Mouse (Mus musculus) kidney, embryonic 16.5 days (tissue): Measurements from ENCODE around the gene Dapp1. TPM values are rescaled to one million over a fixed set of nuclear protein-coding genes. Genes with fewer than 3 reads are reported as not detected.

ENCODE experiments used
- ATAC-seq: fragments of 200-750 bp; cut with Nextera tagmentation; 2 replicates; pipeline ENCODE4 v1.8.0; 2017; ENCODE audit warnings: moderate TSS enrichment; ENCODE audit not compliant: low FRiP score, low TSS enrichment
- H3K27ac ChIP-seq: fragments of 300-500 bp; sonication (generic); 2 replicates; pipeline ENCODE4 v1.5.1; 2014; ENCODE audit warnings: low read length
- H3K27me3 ChIP-seq: fragments of 300-500 bp; sonication (generic); 2 replicates; pipeline ENCODE4 v1.6.1; 2014; ENCODE audit warnings: low read length, control low read depth, mixed read lengths; ENCODE audit not compliant: insufficient read depth
- H3K36me3 ChIP-seq: fragments of 300-500 bp; sonication (generic); 2 replicates; pipeline ENCODE4 v1.6.1; 2014; ENCODE audit warnings: low read length, control low read depth, mixed read lengths; ENCODE audit not compliant: insufficient read depth
- H3K4me1 ChIP-seq: fragments of 300-500 bp; sonication (generic); 2 replicates; pipeline ENCODE4 v1.6.1; 2014; ENCODE audit warnings: low read length, control low read depth, mixed read lengths; ENCODE audit not compliant: insufficient read depth
- H3K4me2 ChIP-seq: fragments of 300-500 bp; sonication (generic); replicated peaks from 2 replicates; pipeline ENCODE4 v1.6.1; 2014; ENCODE audit warnings: low read depth, low read length
- H3K4me3 ChIP-seq: fragments of 300-500 bp; sonication (generic); 2 replicates; pipeline ENCODE4 v1.5.1; 2014; ENCODE audit warnings: mild to moderate bottlenecking, low read length
- H3K9ac ChIP-seq: fragments of 300-500 bp; sonication (generic); replicated peaks from 2 replicates; pipeline ENCODE4 v1.6.1; 2014; ENCODE audit warnings: low read length
- H3K9me3 ChIP-seq: fragments of 300-500 bp; sonication (generic); 2 replicates; pipeline ENCODE4 v1.6.1; 2016; ENCODE audit warnings: low read length, control low read depth
- WGBS: fragments of 180-500 bp; shearing (Covaris S2); extraction: QIAGEN DNeasy Blood & Tissue Kit; methylation state at CpG from one replicate; pipeline ENCODE4 v1.1.7; 2014; 5-methylcytosine and 5-hydroxymethylcytosine counted together
- polyA plus RNA-seq: library from polyadenylated mRNA; unstranded; fragments of >200 nt; fragmentation: Nextera tagmentation; extraction: Ambion mirVana; gene quantifications from 2 replicates; pipeline ENCODE4 v1.2.1, GENCODE M21; 2015

The Dapp1 gene
- polyA plus RNA-seq, 1 experiment from 2014 or later, result 9.3 TPM

GRCm38 (mm10) chr3:138008152-138008551 lies 26.8 kb upstream of the Dapp1 start:
- no peaks in the 10 kb centered on the region for H3K27me3 ChIP-seq
- ATAC-seq, result no peak
- H3K4me2 ChIP-seq, result no peak overlapping the region
- no peak overlapping the region for H3K9ac ChIP-seq
- WGBS, result 62% methylated on average over 6 of the region's 6 CpGs
- no peak overlapping the region for H3K4me3 ChIP-seq
- H3K4me1 ChIP-seq, result 0 out of 2 replicates have a peak, but pooled peaks cover 4% of the 10 kb centered on the region
- no peaks in the 10 kb centered on the region for H3K36me3 ChIP-seq
- H3K27ac ChIP-seq, result no peak overlapping the region
- H3K9me3 ChIP-seq, result peaks cover 5% of the 10 kb centered on the region; the same call in 1 of the 2 replicates

- H3K9ac ChIP-seq, result no peak overlapping the region; the same call in 1 of the 2 replicates
Measured at GRCm38 (mm10) chr3:138006896-138007295, 25.6 kb upstream of the Dapp1 start.

GRCm38 (mm10) chr3:138003264-138003663 lies 21.9 kb upstream of the Dapp1 start:
- WGBS, result 78% methylated on average over 7 of the region's 7 CpGs
- H3K9ac ChIP-seq, result no peak overlapping the region
- H3K9me3 ChIP-seq, result peaks cover 5% of the 10 kb centered on the region; the same call in 1 of the 2 replicates
- peaks cover 8% of the 10 kb centered on the region for H3K4me1 ChIP-seq
- no peak for ATAC-seq
- no peaks in the 10 kb centered on the region for H3K36me3 ChIP-seq
- no peak overlapping the region for H3K4me3 ChIP-seq
- H3K27me3 ChIP-seq, result no peaks in the 10 kb centered on the region
- no peak overlapping the region for H3K27ac ChIP-seq
- no peak overlapping the region for H3K4me2 ChIP-seq

More at GRCm38 (mm10) chr3:138006896-138007295, 25.6 kb upstream of the Dapp1 start:
- Histone ChIP-seq H3K27me3 (no peaks in the 10 kb centered on the region), H3K36me3 (no peaks in the 10 kb centered on the region), H3K4me2 (no peak overlapping the region), H3K4me1 (0 out of 2 replicates have a peak, but pooled peaks cover 4% of the 10 kb centered on the region), H3K4me3 (no peak overlapping the region), H3K9me3 (peaks cover 5% of the 10 kb centered on the region; the same call in 1 of the 2 replicates), H3K27ac (peak overlapping the region; percentile 19; the same call in 1 of the 2 replicates)
- WGBS, result 21% methylated on average over 3 of the region's 3 CpGs
- ATAC-seq, result no peak

- no peak for ATAC-seq
- 62% methylated on average over 6 of the region's 6 CpGs for WGBS
- no peaks in the 10 kb centered on the region for H3K36me3 ChIP-seq
Measured at GRCm38 (mm10) chr3:138002545-138002944, 21.2 kb upstream of the Dapp1 start.

GRCm38 (mm10) chr3:138001865-138002264 lies 20.5 kb upstream of the Dapp1 start:
- no peak for ATAC-seq

More at GRCm38 (mm10) chr3:138002545-138002944, 21.2 kb upstream of the Dapp1 start:
- peaks cover 8% of the 10 kb centered on the region for H3K4me1 ChIP-seq
- no peak overlapping the region for H3K9ac ChIP-seq
- H3K27me3 ChIP-seq, result no peaks in the 10 kb centered on the region
- H3K27ac ChIP-seq, result no peak overlapping the region
- peaks cover 5% of the 10 kb centered on the region; the same call in 1 of the 2 replicates for H3K9me3 ChIP-seq
- no peak overlapping the region for H3K4me3 ChIP-seq
- no peak overlapping the region for H3K4me2 ChIP-seq

GRCm38 (mm10) chr3:138000724-138001069 lies 19.4 kb upstream of the Dapp1 start:
- Histone ChIP-seq H3K9me3 (peaks cover 5% of the 10 kb centered on the region; the same call in 1 of the 2 replicates), H3K27me3 (no peaks in the 10 kb centered on the region), H3K36me3 (no peaks in the 10 kb centered on the region), H3K4me2 (no peak overlapping the region), H3K4me1 (peaks cover 4% of the 10 kb centered on the region), H3K9ac (no peak overlapping the region), H3K4me3 (no peak overlapping the region), H3K27ac (no peak overlapping the region)
- WGBS, result 54% methylated on average over 4 of the region's 4 CpGs
- ATAC-seq, result no peak

More at GRCm38 (mm10) chr3:138001865-138002264, 20.5 kb upstream of the Dapp1 start:
- Histone ChIP-seq H3K4me3 (no peak overlapping the region), H3K9ac (no peak overlapping the region), H3K4me2 (no peak overlapping the region), H3K27me3 (no peaks in the 10 kb centered on the region), H3K4me1 (peaks cover 8% of the 10 kb centered on the region), H3K9me3 (peaks cover 5% of the 10 kb centered on the region; the same call in 1 of the 2 replicates), H3K27ac (no peak overlapping the region), H3K36me3 (no peaks in the 10 kb centered on the region)
- WGBS, result 69% methylated on average over 4 of the region's 4 CpGs

DNA sequence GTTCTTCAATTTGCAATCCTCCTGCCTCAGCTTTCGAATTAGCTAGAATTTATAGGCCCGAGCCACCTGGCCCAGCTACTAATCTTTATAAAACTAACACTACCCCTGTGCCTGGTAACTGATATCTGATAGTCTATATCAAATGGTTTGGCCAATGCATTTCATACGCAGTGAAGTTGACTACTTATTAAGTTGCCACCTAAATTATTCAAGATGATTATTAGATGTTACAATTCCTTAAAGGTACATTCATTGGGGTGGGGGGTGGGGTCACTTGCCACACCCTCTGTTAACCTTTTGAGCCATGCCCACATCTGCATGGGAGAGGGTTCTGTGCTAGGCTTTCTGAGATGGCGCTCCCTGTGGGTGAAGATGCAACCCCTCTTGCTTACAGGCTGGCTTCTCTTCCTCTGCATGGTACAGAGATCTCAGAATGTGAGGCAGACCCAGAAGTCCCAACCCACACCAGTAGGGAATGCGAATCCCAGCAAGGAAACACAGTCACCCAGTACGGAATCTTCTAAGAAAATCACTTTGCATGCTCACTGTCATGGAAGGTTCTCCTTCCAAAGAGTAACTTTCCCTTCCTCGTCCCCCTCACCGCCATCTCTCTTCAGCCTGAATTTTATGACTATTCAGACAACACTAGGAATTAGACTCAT lies 18.8 kb upstream of the Dapp1 start:
- Histone ChIP-seq H3K27ac (no peak overlapping the region), H3K27me3 (no peaks in the 10 kb centered on the region), H3K9me3 (peaks cover 2% of the 10 kb centered on the region; the same call in 1 of the 2 replicates), H3K9ac (no peak overlapping the region), H3K4me1 (peaks cover 4% of the 10 kb centered on the region), H3K4me2 (no peak overlapping the region), H3K36me3 (no peaks in the 10 kb centered on the region), H3K4me3 (no peak overlapping the region)
- 84% methylated on average over 8 of the region's 8 CpGs for WGBS
- ATAC-seq, result no peak

DNA sequence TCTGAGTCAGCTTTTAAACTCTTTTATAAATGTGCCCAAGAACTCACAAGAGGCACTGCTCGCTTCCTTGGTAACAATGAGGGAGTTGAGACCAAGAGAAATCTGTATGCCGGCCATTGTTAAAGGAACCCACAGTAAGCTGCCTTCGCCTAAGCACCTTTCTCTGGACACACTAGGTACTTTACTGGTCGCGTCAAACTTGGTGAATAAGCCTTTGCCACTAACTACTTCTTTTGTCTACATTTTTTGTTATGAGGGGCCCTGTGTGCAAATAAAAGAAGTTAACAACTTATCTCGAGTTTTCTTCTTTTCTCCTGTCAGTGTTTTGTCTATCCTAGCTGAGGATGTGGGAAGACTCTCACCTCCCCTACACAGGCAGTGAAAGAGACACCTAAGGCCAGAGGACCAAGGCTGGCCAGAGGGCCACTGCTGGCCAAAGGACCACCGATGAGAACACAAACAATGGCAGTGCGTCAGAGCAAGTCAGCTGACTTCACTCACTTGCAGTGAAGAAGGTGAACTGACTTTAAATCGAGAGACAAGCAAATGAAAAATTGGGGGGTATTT lies 18.0 kb upstream of the Dapp1 start:
- WGBS, result 83% methylated on average over 9 of the region's 9 CpGs
- H3K27ac ChIP-seq, result no peak overlapping the region
- no peaks in the 10 kb centered on the region for H3K27me3 ChIP-seq

GRCm38 (mm10) chr3:137998491-137999223 lies 17.3 kb upstream of the Dapp1 start:
- H3K4me2 ChIP-seq, result no peak overlapping the region
- no peak overlapping the region for H3K9ac ChIP-seq
- H3K4me3 ChIP-seq, result no peak overlapping the region
- no peak for ATAC-seq
- WGBS, result 64% methylated on average over 14 of the region's 14 CpGs
- H3K4me1 ChIP-seq, result peaks cover 4% of the 10 kb centered on the region
- H3K27me3 ChIP-seq, result no peaks in the 10 kb centered on the region
- H3K9me3 ChIP-seq, result no peaks in the 10 kb centered on the region
- no peak overlapping the region for H3K27ac ChIP-seq
- no peaks in the 10 kb centered on the region for H3K36me3 ChIP-seq

More for the DNA sequence above, 18.0 kb upstream of the Dapp1 start:
- ATAC-seq, result no peak
- Histone ChIP-seq H3K4me3 (no peak overlapping the region), H3K9ac (no peak overlapping the region), H3K36me3 (no peaks in the 10 kb centered on the region), H3K4me2 (no peak overlapping the region), H3K9me3 (no peaks in the 10 kb centered on the region), H3K4me1 (peaks cover 4% of the 10 kb centered on the region)
